Mouse (Mus musculus) midbrain, embryonic 10.5 days (tissue): Measurements from ENCODE around the gene Ube2h. TPM values are rescaled to one million over a fixed set of nuclear protein-coding genes. Genes with fewer than 3 reads are reported as not detected.

Source experiments
- DNase-seq: peaks from one replicate; pipeline ENCODE4 v3.0.0-alpha.2; 2017; ENCODE audit warnings: low spot score
- H3K27ac ChIP-seq: fragments of 300-500 bp; sonication (generic); replicated peaks from 2 replicates; pipeline ENCODE4 v1.5.1; 2016; ENCODE audit warnings: mild to moderate bottlenecking
- H3K27me3 ChIP-seq: fragments of 300-500 bp; sonication (generic); 2 replicates; pipeline ENCODE4 v1.6.1; 2016; ENCODE audit warnings: low read depth, mild to moderate bottlenecking; ENCODE audit not compliant: poor library complexity, severe bottlenecking
- H3K36me3 ChIP-seq: fragments of 300-500 bp; sonication (generic); 2 replicates; pipeline ENCODE4 v1.6.1; 2016; ENCODE audit warnings: mild to moderate bottlenecking, moderate library complexity
- H3K4me1 ChIP-seq: fragments of 300-500 bp; sonication (generic); 2 replicates; pipeline ENCODE4 v1.6.1; 2016
- H3K4me3 ChIP-seq: fragments of 300-500 bp; sonication (generic); 2 replicates; pipeline ENCODE4 v1.5.1; 2016; ENCODE audit warnings: mild to moderate bottlenecking, moderate library complexity
- H3K9me3 ChIP-seq: fragments of 300-500 bp; sonication (generic); replicated peaks from 2 replicates; pipeline ENCODE4 v1.6.1; 2016; ENCODE audit warnings: mild to moderate bottlenecking
- WGBS: fragments of 180-500 bp; shearing (Covaris S2); methylation state at CpG from one replicate; pipeline ENCODE4 v1.1.7; 2016; 5-methylcytosine and 5-hydroxymethylcytosine counted together
- polyA plus RNA-seq: library from polyadenylated mRNA; unstranded; fragments of >200 nt; fragmentation: Nextera tagmentation; extraction: Ambion mirVana; gene quantifications from 2 replicates; pipeline ENCODE4 v1.2.1, GENCODE M21; 2016

The Ube2h gene
- polyA plus RNA-seq, 1 experiment from 2014 or later, result 29.0 TPM

DNA sequence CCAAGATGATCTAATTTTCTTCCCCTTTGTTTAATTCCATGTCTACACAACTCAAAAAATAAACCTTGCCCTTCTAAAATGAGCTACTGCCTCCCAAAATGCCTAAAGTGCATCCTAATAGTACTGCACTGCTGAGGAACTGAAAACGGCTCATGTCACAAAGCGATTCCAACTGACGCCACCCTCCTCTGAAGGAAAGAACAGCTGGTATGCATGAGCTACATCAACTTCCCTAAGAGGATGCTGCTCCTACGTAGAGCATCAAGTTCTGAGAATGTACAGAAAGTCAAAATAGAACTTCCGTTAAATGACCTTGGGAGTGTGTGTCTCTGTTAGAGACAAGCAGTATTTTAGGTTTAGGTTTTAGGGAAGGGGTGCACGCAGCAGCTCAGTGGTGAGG lies 45.1 kb downstream of the Ube2h start:
- no peak for DNase-seq
- WGBS, result 95% methylated on average over 6 of the region's 6 CpGs
- Histone ChIP-seq H3K36me3 (peaks cover 70% of the 10 kb centered on the region), H3K27me3 (no peaks in the 10 kb centered on the region), H3K27ac (no peak overlapping the region), H3K4me3 (no peak overlapping the region), H3K4me1 (no peaks in the 10 kb centered on the region), H3K9me3 (no peaks in the 10 kb centered on the region)

DNA sequence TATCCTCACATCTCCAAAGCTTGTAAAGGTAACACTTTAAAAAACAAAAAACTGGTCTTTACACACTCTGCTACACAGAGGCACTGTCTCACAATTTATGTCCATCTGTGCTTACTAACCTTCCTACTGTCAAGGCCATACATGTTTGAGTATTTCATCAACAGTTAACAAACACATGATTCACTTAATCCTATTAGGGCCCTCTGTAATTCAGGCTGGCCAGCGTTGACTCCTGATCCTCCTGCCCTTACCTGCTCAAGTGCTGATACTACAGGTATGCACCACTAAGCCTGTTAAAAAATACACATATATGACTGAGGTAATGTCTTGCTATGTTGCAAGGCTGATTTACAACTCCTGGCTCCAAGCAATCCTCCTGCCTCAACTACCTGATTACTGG lies 46.4 kb downstream of the Ube2h start:
- 70% methylated on average over 1 of the region's 1 CpGs for WGBS
- DNase-seq, result no peak
- Histone ChIP-seq H3K4me1 (no peaks in the 10 kb centered on the region), H3K36me3 (peaks cover 68% of the 10 kb centered on the region), H3K27me3 (no peaks in the 10 kb centered on the region), H3K4me3 (no peak overlapping the region), H3K9me3 (no peaks in the 10 kb centered on the region), H3K27ac (no peak overlapping the region)

- no peaks in the 10 kb centered on the region for H3K4me1 ChIP-seq
- peaks cover 64% of the 10 kb centered on the region for H3K36me3 ChIP-seq
- no peak for DNase-seq
Observed at GRCm38 (mm10) chr6:30255846-30256245, 48.5 kb downstream of the Ube2h start.

DNA sequence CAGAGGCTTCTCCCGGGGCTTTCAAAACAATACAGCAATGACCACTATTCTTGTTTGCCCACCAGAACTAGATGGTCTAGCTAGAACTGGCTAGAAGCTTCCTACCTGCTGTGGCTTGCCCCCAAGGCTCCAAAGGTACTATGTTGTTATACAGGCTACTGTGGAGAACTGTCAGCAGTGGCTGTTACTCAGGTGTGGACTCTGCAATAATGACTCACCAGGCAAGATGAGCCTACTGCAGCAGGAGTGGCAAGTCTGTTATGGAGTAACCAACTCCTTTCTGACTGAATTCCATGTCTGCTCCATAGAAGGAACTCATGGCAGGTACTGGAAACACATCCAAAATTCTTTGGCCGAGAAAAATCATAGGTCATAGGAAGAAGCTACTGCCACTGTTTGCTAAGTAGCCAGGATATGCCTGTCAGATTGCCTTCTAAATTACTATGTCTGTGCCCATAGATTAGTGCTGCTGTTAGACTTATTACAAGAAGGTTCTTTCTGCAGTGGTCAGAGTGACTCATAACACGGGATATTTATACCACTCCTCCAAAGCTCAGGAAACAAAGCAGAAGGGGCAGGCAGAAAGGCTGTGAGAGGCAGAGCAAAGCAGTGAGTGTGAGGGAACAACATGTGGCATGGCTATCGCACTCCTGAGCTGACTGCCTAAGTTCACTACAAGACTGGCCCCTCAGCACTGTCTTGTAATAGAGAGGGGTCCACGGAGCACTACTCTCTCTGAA lies 51.9 kb downstream of the Ube2h start:
- Histone ChIP-seq H3K4me3 (no peak overlapping the region), H3K9me3 (no peaks in the 10 kb centered on the region), H3K27ac (no peak overlapping the region), H3K36me3 (peaks cover 39% of the 10 kb centered on the region), H3K4me1 (no peaks in the 10 kb centered on the region), H3K27me3 (no peaks in the 10 kb centered on the region)
- 90% methylated on average over 5 of the region's 5 CpGs for WGBS
- no peak for DNase-seq

More at GRCm38 (mm10) chr6:30255846-30256245, 48.5 kb downstream of the Ube2h start:
- no peaks in the 10 kb centered on the region for H3K27me3 ChIP-seq
- 91% methylated on average over 1 of the region's 1 CpGs for WGBS
- no peak overlapping the region for H3K27ac ChIP-seq
- no peaks in the 10 kb centered on the region for H3K9me3 ChIP-seq
- no peak overlapping the region for H3K4me3 ChIP-seq

DNA sequence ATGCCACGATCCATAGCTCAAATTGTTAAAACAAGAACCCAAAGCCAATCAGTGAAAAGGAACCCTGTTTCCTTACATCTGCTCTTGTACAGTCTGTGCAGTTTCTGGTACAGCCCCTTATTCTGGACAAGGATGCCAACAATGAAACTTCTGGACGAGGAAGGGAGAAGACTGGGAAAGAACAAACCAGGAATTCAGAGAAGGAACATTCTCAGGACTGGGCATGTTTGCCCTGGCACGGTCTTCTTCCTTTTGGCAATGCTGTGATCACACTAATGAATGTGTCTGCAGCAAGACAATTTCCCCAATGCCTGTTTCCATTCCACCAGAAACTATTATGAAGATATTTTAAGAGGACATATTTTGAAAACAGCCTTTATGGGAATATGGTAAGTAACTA lies 55.6 kb downstream of the Ube2h start:
- Histone ChIP-seq H3K27me3 (no peaks in the 10 kb centered on the region), H3K27ac (no peak overlapping the region), H3K4me3 (no peak overlapping the region), H3K9me3 (no peaks in the 10 kb centered on the region), H3K36me3 (peaks cover 25% of the 10 kb centered on the region), H3K4me1 (no peaks in the 10 kb centered on the region)
- 93% methylated on average over 3 of the region's 3 CpGs for WGBS
- DNase-seq, result no peak

GRCm38 (mm10) chr6:30245940-30246339 lies 58.4 kb downstream of the Ube2h start:
- Histone ChIP-seq H3K9me3 (no peaks in the 10 kb centered on the region), H3K36me3 (peaks cover 22% of the 10 kb centered on the region), H3K4me1 (no peaks in the 10 kb centered on the region), H3K27me3 (no peaks in the 10 kb centered on the region), H3K27ac (no peak overlapping the region), H3K4me3 (no peak overlapping the region)
- 96% methylated on average over 5 of the region's 5 CpGs for WGBS
- DNase-seq, result no peak

DNA sequence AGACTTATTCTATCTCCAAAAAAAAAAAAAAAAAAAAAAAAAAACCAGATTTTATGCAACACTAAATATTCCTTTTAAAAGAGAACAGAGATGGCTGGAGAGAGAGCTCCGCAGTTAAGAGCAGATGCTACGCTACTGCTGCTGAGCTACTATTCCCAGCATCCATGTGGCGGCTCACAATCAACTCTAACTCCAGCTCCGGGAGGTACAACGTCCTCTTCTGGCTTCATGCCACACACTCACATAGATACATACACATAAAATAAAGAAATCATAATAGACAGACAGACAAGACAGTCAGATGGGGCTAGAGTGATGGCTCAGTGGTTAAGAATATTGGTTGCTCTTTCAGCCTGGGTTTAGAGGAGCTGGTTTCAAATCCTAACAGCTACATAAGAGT lies 58.9 kb downstream of the Ube2h start:
- peaks cover 27% of the 10 kb centered on the region for H3K36me3 ChIP-seq
- whole genome bisulfite sequencing, result 96% methylated on average over 5 of the region's 5 CpGs
- no peaks in the 10 kb centered on the region for H3K4me1 ChIP-seq
- no peak for DNase-seq
- no peak overlapping the region for H3K4me3 ChIP-seq
- H3K27me3 ChIP-seq, result no peaks in the 10 kb centered on the region
- no peak overlapping the region for H3K27ac ChIP-seq
- no peaks in the 10 kb centered on the region for H3K9me3 ChIP-seq

DNA sequence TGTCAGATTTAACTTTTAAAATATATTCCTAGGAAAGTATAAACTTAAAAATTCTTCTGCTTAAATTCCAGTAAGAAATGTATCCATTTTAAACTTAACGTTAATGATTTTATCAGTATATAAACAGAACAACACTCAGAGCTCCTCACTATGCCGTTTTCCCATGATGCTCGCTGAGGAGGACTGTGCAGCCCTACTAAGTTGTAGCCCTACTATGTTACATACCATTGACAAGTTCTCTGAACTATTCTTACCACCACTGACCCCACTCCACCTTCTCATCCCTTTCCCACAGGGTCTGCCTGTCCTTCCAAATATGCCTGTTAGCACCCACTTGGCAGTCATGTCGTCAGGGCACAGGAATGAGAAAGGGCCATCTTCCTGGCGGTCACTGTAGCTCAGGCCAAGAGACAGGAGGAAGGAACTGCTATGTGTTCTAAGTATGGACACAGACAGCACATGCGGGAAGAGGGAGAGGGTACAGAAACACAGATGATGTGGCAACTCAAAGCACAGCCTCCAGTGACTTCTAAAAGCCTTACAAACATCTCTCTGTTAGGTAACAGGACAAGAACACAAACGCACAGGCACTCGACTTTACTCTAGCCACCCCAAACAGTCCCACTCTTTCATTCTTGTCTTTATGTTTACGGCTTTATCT lies 60.9 kb downstream of the Ube2h start:
- 94% methylated on average over 9 of the region's 9 CpGs for WGBS
- peaks cover 42% of the 10 kb centered on the region for H3K36me3 ChIP-seq
- H3K4me1 ChIP-seq, result no peaks in the 10 kb centered on the region
- H3K27me3 ChIP-seq, result no peaks in the 10 kb centered on the region
- H3K4me3 ChIP-seq, result no peak overlapping the region
- no peak overlapping the region for H3K27ac ChIP-seq
- no peak for DNase-seq
- no peaks in the 10 kb centered on the region for H3K9me3 ChIP-seq

DNA sequence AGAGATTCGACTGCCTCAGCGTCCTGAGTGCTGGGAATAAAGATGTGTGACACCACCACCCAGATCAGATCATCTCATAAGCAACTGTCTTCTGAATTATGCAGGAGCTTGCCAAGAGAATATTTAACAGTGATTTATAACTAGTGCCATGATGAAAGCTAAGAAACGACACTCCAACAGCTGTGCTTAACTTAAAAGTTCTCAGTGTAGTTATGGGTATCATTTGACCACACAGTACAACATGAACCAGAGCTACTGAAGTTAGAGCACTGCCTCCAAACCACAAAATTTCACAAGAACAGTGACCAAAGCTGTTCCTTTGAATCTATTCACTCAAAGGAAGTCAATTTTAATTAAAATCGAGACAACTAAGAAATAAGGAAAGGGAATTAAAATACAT lies 61.4 kb downstream of the Ube2h start:
- Histone ChIP-seq H3K36me3 (peaks cover 43% of the 10 kb centered on the region), H3K9me3 (no peaks in the 10 kb centered on the region), H3K4me1 (no peaks in the 10 kb centered on the region), H3K4me3 (no peak overlapping the region), H3K27me3 (no peaks in the 10 kb centered on the region), H3K27ac (no peak overlapping the region)
- 92% methylated on average over 4 of the region's 4 CpGs for WGBS
- DNase-seq, result no peak

DNA sequence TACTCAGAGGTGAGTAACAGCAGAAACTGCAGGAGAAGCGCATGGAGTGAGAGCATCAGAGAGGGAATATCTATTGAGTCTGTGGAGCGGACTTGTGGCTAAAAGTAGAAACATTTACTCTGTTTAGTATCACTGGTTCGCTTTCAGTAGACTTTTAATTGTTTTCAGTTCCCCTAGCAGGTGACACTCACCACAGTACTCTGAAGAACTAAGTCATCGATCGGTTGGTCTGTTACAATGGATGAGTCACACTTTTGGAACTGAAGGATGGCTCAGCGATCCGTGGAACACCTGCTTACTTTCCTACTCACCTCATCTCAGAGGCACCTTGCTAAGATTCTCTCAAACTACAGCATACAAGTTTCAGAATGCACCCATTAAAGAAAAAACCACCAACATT lies 64.2 kb downstream of the Ube2h start:
- Histone ChIP-seq H3K9me3 (no peaks in the 10 kb centered on the region), H3K4me3 (no peak overlapping the region), H3K36me3 (peaks cover 50% of the 10 kb centered on the region), H3K4me1 (no peaks in the 10 kb centered on the region), H3K27me3 (no peaks in the 10 kb centered on the region), H3K27ac (no peak overlapping the region)
- WGBS, result 93% methylated on average over 7 of the region's 7 CpGs
- DNase-seq, result no peak

GRCm38 (mm10) chr6:30239207-30239606 lies 65.1 kb downstream of the Ube2h start:
- DNase-seq, result no peak
- Histone ChIP-seq H3K4me1 (no peaks in the 10 kb centered on the region), H3K4me3 (no peak overlapping the region), H3K9me3 (no peaks in the 10 kb centered on the region), H3K27ac (no peak overlapping the region), H3K36me3 (peaks cover 53% of the 10 kb centered on the region), H3K27me3 (no peaks in the 10 kb centered on the region)
- WGBS, result 86% methylated on average over 6 of the region's 6 CpGs

- no peak overlapping the region for H3K27ac ChIP-seq
- no peaks in the 10 kb centered on the region for H3K9me3 ChIP-seq
- no peak for DNase-seq
- no peak overlapping the region for H3K4me3 ChIP-seq
- no peaks in the 10 kb centered on the region for H3K27me3 ChIP-seq
- H3K4me1 ChIP-seq, result no peaks in the 10 kb centered on the region
- peaks cover 55% of the 10 kb centered on the region for H3K36me3 ChIP-seq
- 96% methylated on average over 2 of the region's 2 CpGs for WGBS
Observed at GRCm38 (mm10) chr6:30238079-30238478, 66.3 kb downstream of the Ube2h start.

DNA sequence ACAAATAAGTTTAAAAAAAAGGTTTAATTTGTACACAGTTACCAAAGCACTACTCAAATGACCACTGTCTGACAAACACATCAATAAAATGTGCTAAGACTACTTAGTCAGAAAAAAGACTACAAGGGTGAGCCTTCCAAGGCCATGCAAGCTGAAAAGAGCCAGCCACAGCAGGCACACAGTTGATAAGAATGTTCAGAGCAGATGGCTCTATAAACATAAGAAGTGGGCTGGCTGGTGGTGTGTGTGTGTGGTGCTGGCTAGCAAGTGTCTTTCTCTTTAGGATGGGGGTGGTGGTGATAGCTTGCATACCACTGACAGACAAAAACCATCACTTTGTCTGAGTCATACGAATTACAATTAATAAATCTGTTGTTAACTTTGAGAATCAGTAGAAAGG lies 67.8 kb downstream of the Ube2h start:
- Histone ChIP-seq H3K27me3 (no peaks in the 10 kb centered on the region), H3K27ac (no peak overlapping the region), H3K9me3 (no peaks in the 10 kb centered on the region), H3K36me3 (peaks cover 53% of the 10 kb centered on the region), H3K4me1 (no peaks in the 10 kb centered on the region), H3K4me3 (no peak overlapping the region)
- 93% methylated on average over 1 of the region's 1 CpGs for WGBS
- no peak for DNase-seq
